Mouse (Mus musculus) gastrocnemius, adult 2 months (tissue): ENCODE results near the gene Cyp2d26. TPM values are rescaled to one million over a fixed set of nuclear protein-coding genes. Genes with fewer than 3 reads are reported as not detected.
"Not testable (repeated sequence)": the region's sequence is repeated elsewhere in the genome, so short reads cannot be mapped to it uniquely, and the experiment has no call there.

ENCODE experiments used
- DNase-seq: peaks from one replicate; pipeline ENCODE4 v3.0.0; 2022
- H3K27ac ChIP-seq: fragments of 200-600 bp; 2 replicates; pipeline ENCODE4 v1.8.1; 2022; ENCODE audit warnings: mild to moderate bottlenecking
- H3K4me3 ChIP-seq: fragments of 200-600 bp; 2 replicates; pipeline ENCODE4 v1.8.1; 2022; ENCODE audit warnings: mild to moderate bottlenecking, moderate library complexity
- CTCF ChIP-seq: fragments of 200-600 bp; IDR thresholded peaks from 2 replicates; pipeline ENCODE4 v1.8.1; 2022; ENCODE audit warnings: antibody characterized with exemption, mild to moderate bottlenecking, moderate library complexity
- intact Hi-C: fragments of 180-260 bp; cut with DNase I; formaldehyde crosslinking; loops from one replicate; pipeline ENCODE4 v1.15.1; 2025
- microRNA-seq: library from miRNA; unstranded; fragments of <30 nt; microRNA quantifications from one replicate; pipeline ENCODE4 v1.2.0, GENCODE M21; 2021
- total RNA-seq, 2 experiments: library from RNA; stranded (reverse); gene quantifications; 2 replicates each; pipeline ENCODE4 v1.2.3; 2021

Gene Cyp2d26
- total RNA-seq, 2 experiments from 2014 or later = not detected

DNA sequence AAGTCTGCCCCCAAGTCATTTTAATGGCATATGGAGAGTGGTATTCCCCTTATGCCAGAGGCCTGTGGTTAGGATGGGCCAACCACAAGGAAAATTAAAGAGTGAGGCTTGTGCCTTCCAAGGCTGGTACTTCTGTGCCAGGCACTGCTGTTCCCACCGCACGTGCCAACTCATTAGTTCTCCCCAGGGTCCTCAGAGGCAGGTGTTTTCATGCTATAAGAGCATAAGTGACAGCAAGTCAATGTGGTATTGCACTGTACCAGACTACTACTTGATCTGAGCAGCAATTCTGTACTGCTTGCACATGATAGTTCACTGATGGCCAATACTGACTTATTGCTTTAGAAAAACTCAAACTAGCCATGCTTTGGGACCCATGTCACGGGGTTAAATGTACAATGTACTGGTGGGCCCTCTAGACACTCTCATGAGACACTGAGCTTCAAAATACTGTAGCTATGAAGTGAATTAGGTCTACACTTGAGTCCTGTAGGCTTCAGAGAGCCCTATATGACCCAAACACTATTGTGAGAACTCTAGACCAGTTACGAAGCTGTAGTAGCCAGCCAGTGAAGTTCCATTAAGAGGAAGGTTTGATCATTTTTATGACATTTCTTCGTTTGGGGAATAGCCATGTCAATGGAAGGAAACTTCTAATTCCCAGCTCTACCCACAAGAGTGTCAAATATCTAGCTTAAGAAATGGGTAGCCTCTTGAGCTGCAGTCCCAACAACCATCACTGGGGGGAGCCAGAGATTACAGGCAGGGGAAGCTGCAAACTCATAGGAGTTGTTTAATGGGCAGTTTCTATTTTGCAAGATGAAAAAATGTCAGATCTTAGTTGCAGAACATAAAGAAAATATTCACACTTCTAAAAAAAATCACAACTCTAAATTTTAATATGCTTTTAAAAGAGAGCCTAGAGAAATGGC, 10.9 kb upstream of the Cyp2d26 start:
- DNase-seq = peak; percentile 78
- Histone ChIP-seq H3K4me3 (no peak overlapping the region), H3K27ac (no peak overlapping the region)
- TF ChIP-seq CTCF = peak; percentile 98
- intact Hi-C loops = loop anchor here (2.0 to 10.0 kb wide), 2 partner anchors 232 to 800 kb away; no protein-coding TSS in a partner anchor

DNA sequence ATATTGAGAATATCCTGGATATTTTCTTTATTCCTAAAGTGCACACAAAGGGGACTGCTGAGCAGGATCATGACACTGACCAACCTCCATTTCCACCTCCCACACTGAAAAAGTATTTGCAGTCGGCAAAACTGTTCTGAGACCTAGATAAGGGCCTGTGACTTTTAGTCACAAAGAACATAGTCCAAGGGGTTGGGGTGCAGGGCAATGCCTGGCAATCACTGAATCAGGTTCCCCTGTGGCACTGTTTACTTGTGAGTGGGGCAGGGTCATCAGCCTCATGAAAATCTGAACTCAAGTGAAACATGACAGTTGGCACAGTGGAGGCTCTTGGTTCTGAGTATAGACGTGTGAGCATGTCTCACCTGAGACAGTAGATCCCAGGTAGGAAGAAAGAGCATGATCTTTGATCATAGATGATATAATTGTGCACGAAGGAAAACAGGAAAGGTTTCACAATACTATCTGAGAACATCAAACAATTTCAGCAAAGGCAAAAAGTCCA, 1.9 kb upstream of the Cyp2d26 start:
- intact Hi-C loops = no loop called here
- Histone ChIP-seq H3K27ac (no peak overlapping the region), H3K4me3 (no peak overlapping the region)
- TF ChIP-seq CTCF = no peak
- no peak for DNase-seq

DNA sequence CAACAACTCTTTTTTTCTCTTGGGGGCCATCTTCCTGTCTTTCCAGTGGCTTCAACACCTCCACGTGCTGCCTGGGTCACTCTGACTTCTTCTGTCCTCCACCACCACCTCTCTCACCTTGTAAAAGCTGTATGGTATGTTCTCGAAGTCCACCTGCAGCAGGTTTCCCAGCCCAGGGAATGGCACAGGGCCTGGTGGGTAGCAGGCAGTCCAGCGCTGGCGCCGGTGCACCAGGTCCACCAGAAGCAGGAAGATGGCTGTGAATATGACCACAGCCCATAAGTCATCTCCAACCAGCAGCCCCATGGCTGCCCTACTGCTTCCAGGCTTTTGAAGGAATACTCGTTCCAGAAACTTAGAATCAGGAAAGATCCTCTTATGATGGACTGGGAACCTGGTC, 226 bp downstream of the Cyp2d26 start:
- no peak for TF ChIP-seq CTCF
- intact Hi-C loops = no loop called here
- Histone ChIP-seq H3K27ac (no peak overlapping the region), H3K4me3 (no peak overlapping the region)
- DNase-seq = no peak

DNA sequence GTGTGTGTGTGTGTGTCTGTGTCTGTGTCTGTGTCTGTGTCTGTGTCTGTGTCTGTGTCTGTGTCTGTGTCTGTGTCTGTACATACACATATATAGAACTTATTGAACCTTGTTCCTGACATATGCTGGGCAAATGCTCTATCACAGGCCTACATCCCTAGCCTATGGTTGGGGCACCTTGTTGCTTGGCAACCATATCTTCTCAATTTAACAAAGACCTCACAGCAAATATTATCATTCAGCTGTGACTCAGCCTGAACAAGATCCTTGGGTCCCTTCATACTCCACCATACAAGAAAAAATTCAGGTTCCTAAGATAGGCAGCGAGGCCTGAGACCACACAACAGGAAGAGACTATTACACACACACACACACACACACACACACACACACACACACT, 640 bp downstream of the Cyp2d26 start:
- no peak for TF ChIP-seq CTCF
- no peak for DNase-seq
- Histone ChIP-seq H3K27ac (no peak overlapping the region), H3K4me3 (no peak overlapping the region)
- intact Hi-C loops = no loop called here

DNA sequence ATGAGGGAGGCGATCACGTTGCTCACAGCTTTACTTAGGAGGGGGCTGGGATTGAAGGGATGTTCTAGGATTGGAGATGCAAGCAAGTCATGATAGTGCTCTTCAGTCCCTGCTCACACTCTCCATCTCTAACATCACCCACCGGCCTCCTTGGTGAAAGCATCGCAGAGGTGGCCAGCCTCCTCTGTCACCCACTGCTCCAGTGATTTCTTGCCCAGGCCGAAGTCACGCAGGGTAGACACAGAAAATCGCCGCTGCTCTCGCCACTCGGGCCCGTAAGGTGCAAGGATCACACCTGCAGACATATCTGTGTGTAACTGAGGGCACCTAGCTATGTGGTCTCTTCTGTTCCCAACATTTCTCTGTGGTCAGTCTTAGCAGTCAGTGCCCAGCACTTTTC, 1.5 kb downstream of the Cyp2d26 start:
- H3K4me3 ChIP-seq = no peak overlapping the region
- H3K27ac ChIP-seq = no peak overlapping the region
- TF ChIP-seq CTCF = no peak
- no peak for DNase-seq
- intact Hi-C loops = no loop called here

DNA sequence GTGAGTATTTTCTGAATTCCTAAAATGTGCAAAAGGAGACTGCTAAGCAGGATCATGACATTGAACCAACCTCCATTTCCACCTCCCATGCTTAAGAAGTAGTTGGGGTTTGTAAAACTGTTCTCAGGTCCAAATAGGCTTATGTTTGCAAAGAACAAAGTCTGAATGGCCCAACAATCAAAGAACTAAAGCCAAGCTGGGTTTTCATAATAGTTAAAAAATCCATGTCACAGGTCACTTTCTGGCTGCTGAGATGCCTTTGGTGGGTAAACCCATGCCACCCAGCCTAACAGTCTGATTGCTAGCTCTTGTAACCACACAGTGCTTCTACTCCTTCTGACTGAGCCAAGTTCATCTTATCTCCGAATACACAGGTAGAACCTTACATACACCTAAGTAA, 9.5 kb downstream of the Cyp2d26 start:
- no peak overlapping the region for H3K27ac ChIP-seq
- no peak overlapping the region for H3K4me3 ChIP-seq

DNA sequence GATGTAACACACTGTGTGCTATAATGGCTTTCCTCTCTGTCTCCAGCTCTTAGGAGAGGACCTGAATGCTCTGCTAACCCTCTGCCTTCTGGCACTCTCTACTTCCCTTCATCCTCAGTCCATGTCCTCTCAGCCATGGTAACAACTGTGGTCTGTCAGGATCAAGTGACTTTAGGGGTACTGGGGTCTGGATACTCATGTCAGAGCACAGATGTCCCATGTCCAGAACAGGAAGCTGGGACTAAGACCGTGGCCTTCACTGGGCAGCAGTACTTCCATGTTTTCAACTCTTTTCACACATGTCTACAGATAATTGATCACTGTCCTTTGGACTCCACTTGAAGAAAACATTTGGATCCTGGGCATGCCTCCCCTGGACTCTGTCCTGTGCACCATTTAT, 10.3 kb downstream of the Cyp2d26 start:
- H3K4me3 ChIP-seq = no peak overlapping the region
- no peak for TF ChIP-seq CTCF
- H3K27ac ChIP-seq = no peak overlapping the region
- intact Hi-C loops = loop anchor here (5.0 kb wide), 1 partner anchor 101 kb away; no protein-coding TSS in a partner anchor
- DNase-seq = no peak

More for the DNA sequence above, 9.5 kb downstream of the Cyp2d26 start:
- no peak for DNase-seq
- no peak for TF ChIP-seq CTCF
- intact Hi-C loops = loop anchor here (5.0 kb wide), 1 partner anchor 102 kb away; no protein-coding TSS in a partner anchor

DNA sequence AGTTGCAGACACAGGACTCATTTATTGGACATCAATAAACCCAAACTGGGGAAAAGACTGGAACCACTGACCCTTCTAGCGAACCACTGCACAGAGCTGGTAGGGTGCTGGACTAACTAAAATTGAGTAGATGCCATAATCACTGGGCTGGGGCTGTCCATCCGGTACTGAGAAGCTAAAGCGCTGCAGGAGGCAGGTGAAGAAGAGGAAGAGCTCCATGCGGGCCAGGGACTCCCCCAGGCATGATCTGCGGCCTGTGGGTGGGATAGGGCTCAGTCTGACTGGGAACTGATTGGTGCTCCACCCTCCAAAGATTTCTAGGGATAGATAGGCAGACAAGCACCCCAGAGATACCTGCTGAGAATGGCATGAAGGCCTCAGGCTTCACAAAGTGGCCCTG, 16.2 kb downstream of the Cyp2d26 start:
- H3K27ac ChIP-seq, intact Hi-C loops, H3K4me3 ChIP-seq, DNase-seq: not testable (repeated sequence)

DNA sequence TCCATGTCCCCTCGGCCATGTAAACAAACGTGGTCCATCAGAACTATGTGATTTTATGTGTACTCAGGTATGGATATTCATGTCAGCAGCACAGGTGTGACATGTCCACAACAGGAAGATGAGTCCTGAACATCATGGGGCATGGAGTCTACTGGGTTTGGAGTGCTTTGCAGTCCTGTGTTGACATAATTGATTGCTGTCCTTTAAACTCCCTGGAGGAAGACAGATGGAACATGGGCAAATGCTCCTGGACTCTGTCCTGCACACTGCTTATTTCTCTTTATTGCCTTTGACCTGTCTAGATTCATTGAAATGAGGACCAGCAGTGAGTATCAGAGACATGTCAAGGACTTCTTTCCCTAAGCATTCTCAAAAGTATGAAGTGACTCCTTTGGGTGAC, 28.2 kb downstream of the Cyp2d26 start:
- H3K4me3 ChIP-seq = no peak overlapping the region
- intact Hi-C loops = no loop called here
- H3K27ac ChIP-seq = no peak overlapping the region
- no peak for TF ChIP-seq CTCF
- no peak for DNase-seq

DNA sequence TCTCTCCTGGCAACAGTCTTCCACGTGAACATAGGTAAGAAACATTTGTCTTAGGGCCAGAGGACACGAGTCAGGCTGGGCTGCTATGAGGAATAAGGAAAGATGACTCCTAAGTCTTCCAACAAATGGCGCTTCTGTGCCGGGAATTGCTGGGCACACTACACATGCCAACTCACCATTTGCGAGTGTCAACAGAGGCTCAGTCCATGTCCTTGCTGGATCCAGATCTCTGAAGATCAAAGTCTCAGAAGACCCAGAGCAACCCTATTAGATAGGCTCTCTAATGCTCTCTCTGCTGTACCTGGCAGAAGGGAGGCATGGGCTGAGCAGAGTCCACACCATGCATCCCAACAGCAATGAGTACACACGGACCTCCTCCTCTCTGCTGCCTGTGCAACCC, 29.2 kb downstream of the Cyp2d26 start:
- TF ChIP-seq CTCF = no peak
- DNase-seq = no peak
- H3K4me3 ChIP-seq = no peak overlapping the region
- H3K27ac ChIP-seq = no peak overlapping the region
- intact Hi-C loops = no loop called here

DNA sequence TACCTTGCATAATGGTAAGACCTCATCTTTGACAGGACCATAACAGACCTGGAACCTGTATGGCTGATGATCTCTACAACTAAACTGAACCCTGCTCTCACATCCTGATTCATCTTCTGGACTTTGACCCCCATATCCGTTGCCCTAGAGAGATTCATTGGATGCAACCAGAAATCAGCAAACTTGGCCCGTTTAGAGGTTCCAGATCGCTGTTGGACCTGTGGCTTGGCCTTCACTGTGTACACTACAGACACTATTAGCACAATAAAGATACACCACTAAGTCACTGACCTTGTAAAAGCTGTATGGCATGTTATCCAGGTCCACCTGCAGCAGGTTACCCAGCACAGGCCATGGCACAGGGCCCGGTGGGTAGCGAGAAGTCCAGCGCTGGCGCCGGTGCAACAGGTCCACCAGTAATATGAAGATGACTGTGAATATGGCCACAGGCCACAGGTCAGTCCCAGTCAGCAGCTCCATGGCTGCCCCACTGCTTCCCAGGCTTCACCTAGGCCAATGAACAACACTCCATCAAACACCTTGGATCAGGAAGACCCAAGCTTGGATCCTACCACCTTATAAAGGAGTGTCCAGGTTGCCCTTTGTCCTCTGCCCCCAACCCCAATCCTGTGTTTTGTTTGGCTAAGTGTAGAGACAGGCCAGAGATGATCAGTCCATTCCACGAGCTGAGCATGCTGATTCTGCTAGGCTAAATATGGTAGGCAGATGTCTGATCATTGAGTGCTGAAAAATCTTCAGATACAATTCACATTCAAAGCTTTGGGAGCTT, 30.3 kb downstream of the Cyp2d26 start, which contains the start of gene Cyp2d40:
Cyp2d40 (minus strand) TSS at position 553 of the 790 bp plus-strand sequence.
- no peak within 1 kb of the TSS for H3K4me3 ChIP-seq
- no peak for DNase-seq
- no peak for TF ChIP-seq CTCF
- intact Hi-C loops = no loop called here
- H3K27ac ChIP-seq = no peak within 1 kb of the TSS

DNA sequence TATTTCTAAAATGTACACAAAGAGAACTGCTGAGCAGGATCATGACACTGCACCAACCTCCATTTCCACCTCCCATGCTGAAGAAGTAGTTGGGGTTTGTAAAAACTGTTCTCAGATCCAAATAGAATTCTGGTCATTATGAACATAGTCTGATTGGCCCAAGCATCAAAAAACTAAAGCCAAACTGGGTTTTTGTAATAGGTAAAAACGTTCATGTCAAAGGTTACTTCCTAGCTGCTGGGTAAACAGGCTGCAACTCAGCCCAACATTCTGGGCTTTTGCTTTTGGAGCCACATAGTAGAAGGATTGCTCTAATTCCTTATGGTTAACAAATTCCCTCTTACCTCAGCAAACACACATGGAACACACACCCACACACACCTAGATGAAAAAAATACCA, 46.0 kb downstream of the Cyp2d26 start:
- DNase-seq = no peak
- no peak overlapping the region for H3K27ac ChIP-seq
- no peak for TF ChIP-seq CTCF
- H3K4me3 ChIP-seq = no peak overlapping the region
- intact Hi-C loops = no loop called here

DNA sequence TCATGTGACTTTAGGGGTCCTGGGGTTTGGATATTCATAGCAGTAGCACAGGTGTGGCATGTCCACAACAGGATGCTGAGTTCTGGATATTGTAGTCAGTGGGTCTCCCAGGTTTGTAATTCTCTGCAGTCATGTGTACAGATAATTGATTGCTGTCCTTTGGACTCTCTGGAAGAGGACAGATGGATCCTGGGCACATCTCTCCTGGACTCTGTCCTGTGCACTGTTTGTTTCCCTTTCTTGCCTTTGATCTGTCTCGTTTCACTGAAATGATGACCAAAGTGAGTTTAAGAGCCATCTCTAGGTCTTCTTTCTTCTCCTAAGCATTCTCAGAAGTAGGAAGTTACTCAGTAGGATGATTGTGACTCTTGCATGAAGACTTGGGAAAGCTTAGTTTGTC, 46.6 kb downstream of the Cyp2d26 start:
- intact Hi-C loops = no loop called here
- no peak for TF ChIP-seq CTCF
- Histone ChIP-seq H3K27ac (no peak overlapping the region), H3K4me3 (no peak overlapping the region)
- no peak for DNase-seq

Small RNAs within 50 kb of the gene (microRNA-seq; reads per million reads assigned to microRNA genes)
- gene Gm27618 = not detected

Other genes starting within 250 kb of the Cyp2d26 start
- gene Cyp2d12, start 239.2 kb downstream of the Cyp2d26 start, total RNA-seq = not detected
- not detected for gene Cyp2d34, start 173.3 kb downstream of the Cyp2d26 start, total RNA-seq
- not detected for gene Cyp2d40, start 30.1 kb downstream of the Cyp2d26 start, total RNA-seq
- gene Tcf20, start 193.6 kb upstream of the Cyp2d26 start, total RNA-seq = 10 to 100 TPM; 28.9 to 33.6 TPM
- gene Nfam1, start 239.0 kb upstream of the Cyp2d26 start, total RNA-seq = under 1 TPM; 0.41 to 0.98 TPM